ENCODE assay signal across 8 mouse cellular contexts in the genomic region with DNA sequence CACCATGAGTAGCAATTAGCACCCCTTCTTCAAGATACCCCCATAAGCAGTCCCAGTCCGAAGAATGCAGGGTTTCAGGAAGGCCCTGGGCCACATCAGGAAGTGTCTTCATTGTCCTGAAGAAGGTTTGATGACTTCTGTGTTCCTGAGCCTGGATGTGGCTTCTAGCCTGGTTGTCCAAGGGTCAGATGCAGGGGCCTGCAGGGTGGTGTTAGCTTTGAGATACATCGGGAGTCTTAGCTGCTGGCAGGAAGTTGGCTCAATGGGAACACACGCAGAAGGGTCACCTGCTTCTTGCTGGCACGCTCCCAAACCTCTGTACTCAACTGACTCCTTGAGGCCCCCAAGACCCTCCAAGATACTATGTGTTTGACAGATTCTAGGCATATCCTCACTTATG. TPM values are rescaled to one million over a fixed set of nuclear protein-coding genes. Genes with fewer than 3 reads are reported as not detected.
DNase-seq lines count a peak whose midpoint lies in the region; ATAC-seq and TF ChIP-seq lines count a peak whose summit lies in the region.

No protein-coding gene starts in this region.

- H3K4me1 ChIP-seq in kidney, adult 2 months (ENCODE audit: control insufficient read depth, insufficient read depth, low read length): no peaks in the 10 kb centered on the region; the same call in 1 of the 2 replicates
- H3K4me1 ChIP-seq in embryonic facial prominence, embryonic 15.5 days: peaks cover 76% of the 10 kb centered on the region
- peaks cover 48% of the 10 kb centered on the region for H3K4me1 ChIP-seq in intestine, embryonic 14.5 days (replicated peaks; ENCODE audit: control insufficient read depth, insufficient read depth, low read length)

- no peaks in the 10 kb centered on the region for H3K27me3 ChIP-seq in kidney, adult 2 months (replicated peaks; ENCODE audit: control insufficient read depth, insufficient read depth, low read length)
- H3K27me3 ChIP-seq in embryonic facial prominence, embryonic 15.5 days: no peaks in the 10 kb centered on the region
- no peaks in the 10 kb centered on the region for H3K27me3 ChIP-seq in intestine, embryonic 14.5 days (replicated peaks; ENCODE audit: control insufficient read depth, insufficient read depth, low read length)

- H3K9ac ChIP-seq in embryonic facial prominence, embryonic 15.5 days: no peak overlapping the region
- H3K9ac ChIP-seq in intestine, embryonic 14.5 days (ENCODE audit: low read length): no peak overlapping the region; the same call in 1 of the 2 replicates

- no peaks in the 10 kb centered on the region for H3K9me3 ChIP-seq in embryonic facial prominence, embryonic 15.5 days (replicated peaks)
- no peaks in the 10 kb centered on the region for H3K9me3 ChIP-seq in intestine, embryonic 14.5 days (ENCODE audit: control insufficient read depth, low read length)

- peak; percentile 30 to 34 for DNase-seq in kidney, postnatal 4 days
- no peak for DNase-seq in kidney, adult 2 months
- DNase-seq in intestine, embryonic 14.5 days (ENCODE audit: low spot score): no peak
- DNase-seq in naive thymus-derived CD4-positive, alpha-beta T cell, adult 2 months (ENCODE audit: low read depth): peak; percentile 35
- no peak for DNase-seq in embryo, embryonic 11 days
- no peak for DNase-seq in urinary bladder, postnatal 14 days (ENCODE audit: low spot score)
- no peak for DNase-seq in kidney, adult 9 months

- WGBS in kidney, adult 2 months: 58% methylated on average over 4 of the region's 4 CpGs
- 54% methylated on average over 4 of the region's 4 CpGs for WGBS in embryonic facial prominence, embryonic 15.5 days
- WGBS in intestine, embryonic 14.5 days: 26% methylated on average over 4 of the region's 4 CpGs

- TF ChIP-seq CTCF in kidney, adult 2 months (conservative IDR thresholded peaks at IDR 0.05; ENCODE audit: insufficient read depth, insufficient read length, low read depth, low read length): no peak

- no peak overlapping the region for H3K4me2 ChIP-seq in embryonic facial prominence, embryonic 15.5 days (replicated peaks)
- peak overlapping the region; percentile 41; the same call in 1 of the 2 replicates for H3K4me2 ChIP-seq in intestine, embryonic 14.5 days (ENCODE audit: low read length)

- no peak overlapping the region for H3K4me3 ChIP-seq in kidney, adult 2 months (ENCODE audit: insufficient read depth, low read depth, low read length)
- H3K4me3 ChIP-seq in embryonic facial prominence, embryonic 15.5 days (replicated peaks): no peak overlapping the region
- H3K4me3 ChIP-seq in intestine, embryonic 14.5 days (ENCODE audit: low read depth, low read length): no peak overlapping the region

- no peak for ATAC-seq in embryonic facial prominence, embryonic 15.5 days (ENCODE audit: insufficient number of reproducible peaks, low FRiP score, low TSS enrichment, low read depth)
- ATAC-seq in intestine, embryonic 14.5 days (replicated peaks; ENCODE audit: low FRiP score, low TSS enrichment, low read depth): no peak

- TF ChIP-seq POLR2A in kidney, adult 2 months (IDR thresholded peaks at IDR 0.05; ENCODE audit: low read depth, low read length): no peak

- H3K36me3 ChIP-seq in kidney, adult 2 months (ENCODE audit: control insufficient read depth, insufficient read depth, low read length): no peaks in the 10 kb centered on the region
- no peaks in the 10 kb centered on the region for H3K36me3 ChIP-seq in embryonic facial prominence, embryonic 15.5 days
- no peaks in the 10 kb centered on the region for H3K36me3 ChIP-seq in intestine, embryonic 14.5 days (ENCODE audit: control insufficient read depth, insufficient read depth, low read length)

- no peak overlapping the region for H3K27ac ChIP-seq in kidney, adult 2 months (ENCODE audit: insufficient read depth, low read depth, low read length)
- peak overlapping the region; percentile 96 for H3K27ac ChIP-seq in embryonic facial prominence, embryonic 15.5 days (replicated peaks)
- peak overlapping the region; percentile 97 for H3K27ac ChIP-seq in intestine, embryonic 14.5 days (ENCODE audit: low read depth)

RNA-seq across cellular contexts. Expression of gene Ccnd3, which starts 17.7 kb away (rescaled TPM):
- 148 and 152 TPM in 2 replicates for polyA plus RNA-seq in kidney, adult 2 months (2012; rRNA removed)
- polyA plus RNA-seq in embryonic facial prominence, embryonic 15.5 days (2015; fragmentation: Nextera tagmentation; extraction: Ambion mirVana): 552 and 575 TPM in 2 replicates
- 450 and 457 TPM in 2 replicates for polyA plus RNA-seq in intestine, embryonic 14.5 days (2014; fragmentation: Nextera tagmentation; extraction: Ambion mirVana)

RNA-seq across cellular contexts. Expression of gene Taf8, which starts 20.4 kb away (rescaled TPM):
- 22.9 and 23.7 TPM in 2 replicates for polyA plus RNA-seq in kidney, adult 2 months (2012; rRNA removed)
- 30.0 and 32.4 TPM in 2 replicates for polyA plus RNA-seq in embryonic facial prominence, embryonic 15.5 days (2015; fragmentation: Nextera tagmentation; extraction: Ambion mirVana)
- polyA plus RNA-seq in intestine, embryonic 14.5 days (2014; fragmentation: Nextera tagmentation; extraction: Ambion mirVana): 21.5 and 25.0 TPM in 2 replicates

Comparison
In these comparisons a context has a peak if more than half of its experiments do, and no peak if none do; other contexts are left out.
1. DNase-seq: peak in kidney, postnatal 4 days (2 of 2) and naive thymus-derived CD4-positive, alpha-beta T cell, adult 2 months (single experiment); none in kidney, adult 2 months (single experiment), intestine, embryonic 14.5 days (single experiment), embryo, embryonic 11 days (single experiment), urinary bladder, postnatal 14 days (single experiment) and kidney, adult 9 months (single experiment).